Mouse (Mus musculus): ENCODE data around the gene Mcemp1. TPM values are rescaled to one million over a fixed set of nuclear protein-coding genes. Genes with fewer than 3 reads are reported as not detected.

Gene Mcemp1
- polyA plus RNA-seq, 1 experiment from 2014 or later, result 0.07 TPM

GRCm38 (mm10) chr8:3710312-3710711 lies 44.8 kb downstream of the Mcemp1 start:
- DNase-seq (ENCODE audit: low spot score), result no peak
- WGBS, result 87% methylated on average over 3 of the region's 3 CpGs
- Histone ChIP-seq H3K4me3 (no peak overlapping the region), H3K4me1 (no peaks in the 10 kb centered on the region), H3K36me3 (no peaks in the 10 kb centered on the region), H3K9me3 (replicated peaks) (no peaks in the 10 kb centered on the region), H3K27me3 (ENCODE audit: low read depth, poor library complexity, severe bottlenecking) (no peaks in the 10 kb centered on the region), H3K27ac (replicated peaks) (no peak overlapping the region)

GRCm38 (mm10) chr8:3711646-3712045 lies 46.1 kb downstream of the Mcemp1 start:
- no peak overlapping the region for H3K4me3 ChIP-seq
- no peaks in the 10 kb centered on the region for H3K36me3 ChIP-seq
- no peak overlapping the region for H3K27ac ChIP-seq (replicated peaks)
- no peaks in the 10 kb centered on the region for H3K9me3 ChIP-seq (replicated peaks)
- 61% methylated on average over 2 of the region's 2 CpGs for WGBS
- no peak for DNase-seq (ENCODE audit: low spot score)
- no peaks in the 10 kb centered on the region for H3K27me3 ChIP-seq (ENCODE audit: low read depth, poor library complexity, severe bottlenecking)
- H3K4me1 ChIP-seq, result no peaks in the 10 kb centered on the region

GRCm38 (mm10) chr8:3717321-3717954 lies 51.9 kb downstream of the Mcemp1 start:
- Histone ChIP-seq H3K4me3 (no peak overlapping the region), H3K9me3 (replicated peaks) (0 out of 2 replicates have a peak, but pooled peaks cover 4% of the 10 kb centered on the region), H3K36me3 (no peaks in the 10 kb centered on the region), H3K27ac (replicated peaks) (no peak overlapping the region), H3K4me1 (no peaks in the 10 kb centered on the region), H3K27me3 (ENCODE audit: low read depth, poor library complexity, severe bottlenecking) (no peaks in the 10 kb centered on the region)
- DNase-seq (ENCODE audit: low spot score), result no peak
- WGBS, result 88% methylated on average over 12 of the region's 12 CpGs

GRCm38 (mm10) chr8:3718559-3718958 lies 53.0 kb downstream of the Mcemp1 start:
- 16% methylated on average over 14 of the region's 14 CpGs for WGBS
- DNase-seq (ENCODE audit: low spot score), result peak; percentile 63

More at GRCm38 (mm10) chr8:3718559-3718958, 53.0 kb downstream of the Mcemp1 start:
- Histone ChIP-seq H3K4me3 (no peak overlapping the region), H3K9me3 (replicated peaks) (0 out of 2 replicates have a peak, but pooled peaks cover 4% of the 10 kb centered on the region), H3K27me3 (ENCODE audit: low read depth, poor library complexity, severe bottlenecking) (no peaks in the 10 kb centered on the region), H3K27ac (replicated peaks) (no peak overlapping the region), H3K4me1 (no peaks in the 10 kb centered on the region), H3K36me3 (no peaks in the 10 kb centered on the region)

Other genes starting within 250 kb of the Mcemp1 start
- 4.5 and 4.8 TPM in 2 replicates for gene Pex11g, start 198.1 kb upstream of the Mcemp1 start, polyA plus RNA-seq (2016; fragmentation: Nextera tagmentation; extraction: Ambion mirVana)
- not detected in 2 replicates for gene Tex45, start 194.9 kb upstream of the Mcemp1 start, polyA plus RNA-seq (2016; fragmentation: Nextera tagmentation; extraction: Ambion mirVana)
- 69.4 and 80.0 TPM in 2 replicates for gene Zfp358, start 172.6 kb upstream of the Mcemp1 start, polyA plus RNA-seq (2016; fragmentation: Nextera tagmentation; extraction: Ambion mirVana)
- 62.0 and 69.6 TPM in 2 replicates for gene Mcoln1, start 165.3 kb upstream of the Mcemp1 start, polyA plus RNA-seq (2016; fragmentation: Nextera tagmentation; extraction: Ambion mirVana)
- gene Pnpla6, start 150.4 kb upstream of the Mcemp1 start, polyA plus RNA-seq (2016; fragmentation: Nextera tagmentation; extraction: Ambion mirVana), result 20.0 and 22.2 TPM in 2 replicates
- 9.8 and 11.2 TPM in 2 replicates for gene C330021F23Rik, start 97.8 kb upstream of the Mcemp1 start, polyA plus RNA-seq (2016; fragmentation: Nextera tagmentation; extraction: Ambion mirVana)
- 10.4 and 14.3 TPM in 2 replicates for gene Camsap3, start 78.5 kb upstream of the Mcemp1 start, polyA plus RNA-seq (2016; fragmentation: Nextera tagmentation; extraction: Ambion mirVana)
- 76.5 and 77.0 TPM in 2 replicates for gene Xab2, start 44.4 kb upstream of the Mcemp1 start, polyA plus RNA-seq (2016; fragmentation: Nextera tagmentation; extraction: Ambion mirVana)
- gene Pet100, start 44.2 kb upstream of the Mcemp1 start, polyA plus RNA-seq (2016; fragmentation: Nextera tagmentation; extraction: Ambion mirVana), result 94.0 and 97.3 TPM in 2 replicates
- gene Pcp2, start 40.2 kb upstream of the Mcemp1 start, polyA plus RNA-seq (2016; fragmentation: Nextera tagmentation; extraction: Ambion mirVana), result 0.22 and 0.27 TPM in 2 replicates
- gene Stxbp2, start 34.8 kb upstream of the Mcemp1 start, polyA plus RNA-seq (2016; fragmentation: Nextera tagmentation; extraction: Ambion mirVana), result 30.3 and 35.4 TPM in 2 replicates
- gene Retn, start 10.0 kb upstream of the Mcemp1 start, polyA plus RNA-seq (2016; fragmentation: Nextera tagmentation; extraction: Ambion mirVana), result 0.20 and 0.21 TPM in 2 replicates
- 9.2 and 10.0 TPM in 2 replicates for gene Fcor, start 6.6 kb downstream of the Mcemp1 start, polyA plus RNA-seq (2016; fragmentation: Nextera tagmentation; extraction: Ambion mirVana)
- 47.2 and 48.8 TPM in 2 replicates for gene Trappc5, start 10.5 kb downstream of the Mcemp1 start, polyA plus RNA-seq (2016; fragmentation: Nextera tagmentation; extraction: Ambion mirVana)
- gene Fcer2a, start 28.4 kb downstream of the Mcemp1 start, polyA plus RNA-seq (2016; fragmentation: Nextera tagmentation; extraction: Ambion mirVana), result 0.11 and 0.22 TPM in 2 replicates
- gene Clec4g, start 54.9 kb downstream of the Mcemp1 start, polyA plus RNA-seq (2016; fragmentation: Nextera tagmentation; extraction: Ambion mirVana), result 0.09 and 0.26 TPM in 2 replicates
- gene Cd209a, start 83.2 kb downstream of the Mcemp1 start, polyA plus RNA-seq (2016; fragmentation: Nextera tagmentation; extraction: Ambion mirVana), result not detected in 2 replicates
- not detected in 2 replicates for gene Cd209e, start 188.6 kb downstream of the Mcemp1 start, polyA plus RNA-seq (2016; fragmentation: Nextera tagmentation; extraction: Ambion mirVana)
- gene Cd209d, start 212.8 kb downstream of the Mcemp1 start, polyA plus RNA-seq (2016; fragmentation: Nextera tagmentation; extraction: Ambion mirVana), result not detected in 2 replicates

Measured in midbrain, embryonic 10.5 days (tissue).